Mouse (Mus musculus) liver, embryonic 16.5 days (tissue): ENCODE results near the gene Fas. TPM values are rescaled to one million over a fixed set of nuclear protein-coding genes. Genes with fewer than 3 reads are reported as not detected.

Experiments
- ATAC-seq: fragments of 200-750 bp; cut with Nextera tagmentation; 2 replicates; pipeline ENCODE4 v1.8.0; 2017; ENCODE audit warnings: low read depth, mild to moderate bottlenecking, moderate number of reproducible peaks, moderate library complexity
- H3K27ac ChIP-seq: fragments of 300-500 bp; sonication (generic); 2 replicates; pipeline ENCODE4 v1.5.1; 2014; ENCODE audit warnings: mild to moderate bottlenecking, low read length
- H3K27me3 ChIP-seq: fragments of 300-500 bp; sonication (generic); 2 replicates; pipeline ENCODE4 v1.6.1; 2014; ENCODE audit warnings: low read depth, low read length, mixed read lengths; ENCODE audit not compliant: control insufficient read depth, insufficient read depth
- H3K36me3 ChIP-seq: fragments of 300-500 bp; sonication (generic); 2 replicates; pipeline ENCODE4 v1.6.1; 2014; ENCODE audit warnings: mild to moderate bottlenecking; ENCODE audit not compliant: control insufficient read depth, insufficient read depth
- H3K4me1 ChIP-seq: fragments of 300-500 bp; sonication (generic); 2 replicates; pipeline ENCODE4 v1.6.1; 2014; ENCODE audit warnings: low read depth, low read length, mixed read lengths; ENCODE audit not compliant: control insufficient read depth
- H3K4me2 ChIP-seq: fragments of 300-500 bp; sonication (generic); 2 replicates; pipeline ENCODE4 v1.6.1; 2014; ENCODE audit warnings: low read depth, low read length, mixed read lengths
- H3K4me3 ChIP-seq: fragments of 300-500 bp; sonication (generic); 2 replicates; pipeline ENCODE4 v1.5.1; 2014; ENCODE audit warnings: low read depth, mild to moderate bottlenecking, low read length
- H3K9ac ChIP-seq: fragments of 300-500 bp; sonication (generic); 2 replicates; pipeline ENCODE4 v1.6.1; 2014; ENCODE audit warnings: low read depth, low read length
- H3K9me3 ChIP-seq: fragments of 300-500 bp; sonication (generic); replicated peaks from 2 replicates; pipeline ENCODE4 v1.6.1; 2016; ENCODE audit warnings: low read length; ENCODE audit not compliant: control insufficient read depth
- WGBS: fragments of 180-500 bp; shearing (Covaris S2); extraction: QIAGEN DNeasy Blood & Tissue Kit; methylation state at CpG from one replicate; pipeline ENCODE4 v1.1.7; 2014; ENCODE audit not compliant: insufficient replicate concordance; 5-methylcytosine and 5-hydroxymethylcytosine counted together
- polyA plus RNA-seq: library from polyadenylated mRNA; unstranded; fragments of >200 nt; fragmentation: Nextera tagmentation; extraction: Ambion mirVana; gene quantifications from 2 replicates; pipeline ENCODE4 v1.2.1, GENCODE M21; 2015

Gene Fas
- polyA plus RNA-seq, 1 experiment from 2014 or later, result 6.9 TPM

GRCm38 (mm10) chr19:34304917-34305316 lies 14.5 kb downstream of the Fas start:
- Histone ChIP-seq H3K36me3 (no peaks in the 10 kb centered on the region), H3K4me3 (no peak overlapping the region), H3K27ac (no peak overlapping the region), H3K27me3 (no peaks in the 10 kb centered on the region), H3K4me2 (no peak overlapping the region), H3K9ac (no peak overlapping the region), H3K4me1 (no peaks in the 10 kb centered on the region), H3K9me3 (no peaks in the 10 kb centered on the region)
- no peak for ATAC-seq

- Histone ChIP-seq H3K9me3 (no peaks in the 10 kb centered on the region), H3K27ac (no peak overlapping the region), H3K4me1 (no peaks in the 10 kb centered on the region), H3K4me2 (no peak overlapping the region), H3K27me3 (no peaks in the 10 kb centered on the region), H3K4me3 (no peak overlapping the region), H3K9ac (no peak overlapping the region), H3K36me3 (no peaks in the 10 kb centered on the region)
- no peak for ATAC-seq
- 58% methylated on average over 6 of the region's 6 CpGs for WGBS
Measured at GRCm38 (mm10) chr19:34306794-34307193, 16.3 kb downstream of the Fas start.

DNA sequence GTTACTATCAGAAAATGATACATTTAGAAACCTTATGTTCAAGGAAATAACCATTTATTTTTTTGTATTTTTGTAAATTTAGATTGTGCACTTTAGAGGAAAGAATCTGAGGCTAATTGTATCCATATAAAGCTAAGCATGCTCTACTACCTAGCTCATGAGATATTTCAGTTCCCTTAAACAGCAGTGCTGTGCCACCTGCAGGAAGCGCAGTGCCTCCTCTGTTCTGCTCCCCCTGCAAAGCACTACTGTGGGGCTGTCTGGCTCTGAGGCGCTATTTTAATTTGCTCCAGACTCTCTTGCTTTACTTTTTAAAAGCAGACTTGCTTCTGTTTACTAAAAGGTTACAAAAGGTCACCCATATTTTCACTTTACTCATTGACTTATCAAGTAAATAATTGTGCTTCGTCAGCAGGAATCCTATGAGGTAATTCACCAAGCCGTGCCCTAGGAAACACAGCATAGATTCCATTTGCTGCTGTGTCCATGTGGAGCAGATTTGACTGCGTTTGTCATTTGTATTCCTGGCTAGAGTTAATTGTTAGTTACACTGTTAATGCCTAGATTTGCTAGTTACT lies 21.8 kb downstream of the Fas start:
- H3K4me3 ChIP-seq, result no peak overlapping the region
- H3K4me2 ChIP-seq, result no peak overlapping the region
- H3K9ac ChIP-seq, result no peak overlapping the region
- H3K9me3 ChIP-seq, result no peaks in the 10 kb centered on the region
- H3K27ac ChIP-seq, result no peak overlapping the region
- no peaks in the 10 kb centered on the region for H3K36me3 ChIP-seq
- ATAC-seq, result no peak
- WGBS, result 43% methylated on average over 5 of the region's 5 CpGs
- no peaks in the 10 kb centered on the region for H3K27me3 ChIP-seq
- H3K4me1 ChIP-seq, result no peaks in the 10 kb centered on the region

GRCm38 (mm10) chr19:34328051-34328450 lies 37.6 kb downstream of the Fas start:
- no peak for ATAC-seq
- Histone ChIP-seq H3K4me2 (no peak overlapping the region), H3K9ac (no peak overlapping the region), H3K4me3 (no peak overlapping the region), H3K27me3 (no peaks in the 10 kb centered on the region), H3K27ac (no peak overlapping the region), H3K36me3 (no peaks in the 10 kb centered on the region), H3K9me3 (no peaks in the 10 kb centered on the region), H3K4me1 (no peaks in the 10 kb centered on the region)
- 40% methylated on average over 3 of the region's 3 CpGs for WGBS

DNA sequence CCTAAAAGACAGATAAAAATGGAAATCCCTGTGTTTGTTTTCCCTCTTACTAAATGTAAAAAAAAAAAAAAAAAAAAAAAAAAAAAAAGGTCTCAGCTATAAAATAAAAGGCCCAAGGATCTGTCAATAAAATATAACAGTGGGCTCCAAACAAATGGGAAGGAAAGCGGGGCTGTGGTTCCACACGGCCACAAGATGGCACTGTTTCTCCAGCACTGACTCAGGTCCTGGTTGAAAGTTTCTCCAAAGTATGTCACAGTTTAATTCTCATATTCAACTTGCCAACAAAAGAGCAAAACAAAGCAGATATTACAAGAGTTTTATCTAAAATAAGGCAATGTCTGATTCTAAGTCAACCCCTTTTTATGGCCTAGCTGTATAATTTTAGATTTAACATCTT lies 43.8 kb downstream of the Fas start:
- no peaks in the 10 kb centered on the region for H3K36me3 ChIP-seq
- no peak overlapping the region for H3K27ac ChIP-seq
- ATAC-seq, result no peak
- no peak overlapping the region for H3K4me2 ChIP-seq
- whole genome bisulfite sequencing, result 0% methylated on average over 2 of the region's 2 CpGs
- H3K27me3 ChIP-seq, result no peaks in the 10 kb centered on the region
- no peak overlapping the region for H3K4me3 ChIP-seq
- no peaks in the 10 kb centered on the region for H3K4me1 ChIP-seq
- H3K9me3 ChIP-seq, result no peaks in the 10 kb centered on the region
- H3K9ac ChIP-seq, result no peak overlapping the region

GRCm38 (mm10) chr19:34344702-34345101 lies 54.2 kb downstream of the Fas start:
- Histone ChIP-seq H3K27me3 (no peaks in the 10 kb centered on the region), H3K4me2 (no peak overlapping the region), H3K36me3 (no peaks in the 10 kb centered on the region), H3K9ac (no peak overlapping the region), H3K9me3 (no peaks in the 10 kb centered on the region), H3K4me3 (no peak overlapping the region), H3K4me1 (no peaks in the 10 kb centered on the region), H3K27ac (no peak overlapping the region)
- WGBS, result 46% methylated on average over 2 of the region's 2 CpGs
- no peak for ATAC-seq

GRCm38 (mm10) chr19:34345616-34346267 lies 55.3 kb downstream of the Fas start:
- Histone ChIP-seq H3K36me3 (no peaks in the 10 kb centered on the region), H3K9ac (no peak overlapping the region), H3K9me3 (no peaks in the 10 kb centered on the region), H3K27ac (no peak overlapping the region), H3K4me2 (no peak overlapping the region), H3K4me1 (no peaks in the 10 kb centered on the region), H3K4me3 (no peak overlapping the region), H3K27me3 (no peaks in the 10 kb centered on the region)
- ATAC-seq, result no peak
- WGBS, result 48% methylated on average over 8 of the region's 8 CpGs

- Histone ChIP-seq H3K9me3 (no peaks in the 10 kb centered on the region), H3K9ac (no peak overlapping the region), H3K27me3 (no peaks in the 10 kb centered on the region), H3K36me3 (no peaks in the 10 kb centered on the region), H3K4me3 (no peak overlapping the region), H3K4me1 (no peaks in the 10 kb centered on the region), H3K27ac (no peak overlapping the region), H3K4me2 (no peak overlapping the region)
- 31% methylated on average over 3 of the region's 3 CpGs for WGBS
- ATAC-seq, result no peak
Measured at GRCm38 (mm10) chr19:34353291-34353805, 62.9 kb downstream of the Fas start.

DNA sequence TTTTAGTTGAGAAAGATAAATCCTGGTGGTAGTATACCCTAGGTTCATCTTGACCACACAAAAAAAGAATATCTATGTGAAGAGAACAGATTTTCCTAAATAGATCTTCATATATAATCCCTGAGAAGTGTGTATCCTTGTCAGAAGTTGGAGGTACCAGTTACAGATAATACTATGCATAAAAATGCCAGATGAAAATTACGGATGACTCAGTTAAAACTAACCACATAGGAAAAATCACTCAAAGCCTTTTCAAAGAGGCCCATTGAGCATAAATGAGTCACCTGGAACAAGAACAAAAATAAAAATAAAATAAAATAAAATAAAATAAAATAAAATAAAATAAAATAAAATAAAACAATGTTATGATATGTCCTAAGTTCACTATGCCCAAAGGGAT lies 72.2 kb downstream of the Fas start:
- Histone ChIP-seq H3K36me3 (no peaks in the 10 kb centered on the region), H3K27ac (no peak overlapping the region), H3K9me3 (no peaks in the 10 kb centered on the region), H3K4me2 (no peak overlapping the region), H3K4me1 (no peaks in the 10 kb centered on the region), H3K27me3 (no peaks in the 10 kb centered on the region), H3K4me3 (no peak overlapping the region), H3K9ac (no peak overlapping the region)
- no peak for ATAC-seq
- WGBS, result 77% methylated on average over 1 of the region's 1 CpGs
